Mouse (Mus musculus) c-Kit-negative CD71-positive TER-119-positive erythroid progenitor cells, embryonic 14.5 days (primary cell): ENCODE measurements at regions not wholly inside any gene's neighbourhood (a gene's known extent, or its start where the extent isn't known, plus 50 kb on each side); places are given as distances from the start of the nearest gene placed in this dataset.

Source experiments
- DNase-seq: peaks from one replicate; pipeline ENCODE4 v3.0.0-alpha.2; 2013; ENCODE audit warnings: low read depth, low spot score

- DNase-seq, result no peak
Observed at GRCm38 (mm10) chr9:101401416-101401815, 149.8 kb upstream of the Ppp2r3a start.

GRCm38 (mm10) chr9:101398858-101399257 is 147.3 kb upstream of the Ppp2r3a start:
- DNase-seq, result no peak

GRCm38 (mm10) chr9:101369380-101369779 is 117.8 kb upstream of the Ppp2r3a start:
- DNase-seq, result no peak

GRCm38 (mm10) chr9:101356607-101357006 is 105.0 kb upstream of the Ppp2r3a start:
- DNase-seq, result no peak

GRCm38 (mm10) chr9:101348771-101349170 is 97.2 kb upstream of the Ppp2r3a start:
- no peak for DNase-seq

DNA sequence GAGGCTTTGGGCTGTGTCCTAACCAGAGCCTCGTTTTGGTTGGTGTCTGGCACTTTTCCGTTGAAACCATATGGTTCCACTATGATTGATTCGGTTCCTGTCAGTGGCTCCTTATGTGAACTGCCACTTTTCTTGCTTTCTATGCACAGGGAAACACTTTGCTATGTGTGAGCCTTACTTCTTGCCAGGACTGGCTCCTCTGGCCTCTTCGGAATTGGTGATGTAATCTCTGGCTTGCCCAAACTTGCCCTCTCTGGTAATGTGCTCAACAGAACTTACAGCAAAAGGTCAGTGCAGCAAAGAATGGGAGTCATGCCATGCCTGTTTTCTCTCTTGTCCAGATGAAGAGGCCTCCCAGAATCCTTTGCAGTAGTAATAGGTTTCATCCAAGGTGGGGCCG is 91.3 kb upstream of the Ppp2r3a start:
- no peak for DNase-seq

GRCm38 (mm10) chr9:101340796-101341465 is 89.3 kb upstream of the Ppp2r3a start:
- no peak for DNase-seq

DNA sequence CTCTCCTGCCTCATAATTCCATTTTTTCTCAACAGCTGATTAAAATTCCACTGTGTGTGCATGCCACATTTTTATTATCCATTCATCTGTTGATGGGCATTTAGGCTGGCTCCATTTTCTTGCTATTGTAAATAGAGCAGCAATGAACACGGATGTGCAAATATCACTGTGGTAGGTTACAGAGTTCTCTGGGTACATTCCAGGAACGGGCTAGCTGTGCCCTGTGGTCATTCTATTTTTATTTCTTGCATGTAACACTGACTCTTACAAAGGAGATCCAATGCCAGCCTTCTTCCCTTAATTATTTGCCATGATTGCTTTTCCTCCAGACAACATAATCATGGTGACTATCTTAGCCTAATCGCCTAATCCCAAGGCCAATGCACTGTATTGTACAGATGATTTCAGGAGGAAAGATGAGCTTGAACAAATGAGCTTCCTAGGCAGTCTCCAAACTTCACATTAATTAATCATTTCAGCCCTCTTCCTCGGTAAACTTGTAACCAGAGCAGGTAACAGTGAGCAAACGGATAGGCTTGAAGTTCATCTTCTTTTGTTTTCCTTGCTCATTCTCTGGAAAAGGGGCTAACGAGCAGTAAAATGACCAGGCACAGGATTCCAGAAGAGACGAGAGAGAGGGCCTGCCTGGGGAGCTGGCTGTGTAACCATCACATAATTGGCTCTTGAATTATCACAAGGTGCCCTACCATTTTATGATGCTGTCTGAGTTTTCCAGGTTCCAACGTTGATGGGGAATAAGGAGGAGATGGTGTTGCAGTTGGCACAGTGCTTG is 77.6 kb upstream of the Ppp2r3a start:
- DNase-seq, result no peak

DNA sequence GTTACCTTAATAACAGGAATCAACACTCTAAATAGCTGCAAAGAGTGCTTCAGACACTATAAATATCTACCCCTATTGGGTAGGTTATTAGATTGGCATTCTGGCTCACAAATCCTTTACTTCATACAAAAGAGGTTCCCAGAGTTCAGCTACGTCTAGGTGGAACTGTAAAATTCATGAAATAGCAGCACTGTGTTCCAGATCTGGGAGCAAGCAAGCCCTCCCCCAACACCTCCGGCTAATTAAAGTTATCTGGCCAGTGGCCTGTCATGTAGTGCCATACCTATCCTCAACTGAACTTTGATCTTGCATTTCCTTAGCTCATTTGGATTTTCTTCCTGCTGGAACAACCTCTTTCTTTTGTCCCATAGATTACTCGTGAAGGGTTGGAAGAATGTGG is 75.4 kb upstream of the Ppp2r3a start:
- DNase-seq, result no peak

DNA sequence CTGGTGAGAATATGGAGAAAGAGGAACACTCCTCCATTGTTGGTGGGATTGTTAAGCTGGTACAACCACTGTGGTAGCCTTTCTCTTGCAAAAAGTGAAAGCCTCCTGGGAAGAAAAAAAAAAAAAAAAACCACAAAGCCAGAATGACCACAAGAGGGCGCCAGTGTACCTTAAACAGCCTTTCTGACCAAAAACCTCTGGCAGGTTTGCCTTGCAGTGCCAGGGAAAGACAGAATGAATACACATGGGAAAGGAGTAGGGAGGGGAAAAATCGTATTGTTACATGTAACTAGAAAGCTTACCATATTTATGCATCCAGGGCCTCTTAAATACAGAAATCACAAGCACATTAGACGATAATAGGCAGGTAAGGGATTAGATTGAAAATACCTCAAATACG is 62.4 kb upstream of the Ppp2r3a start:
- peak; percentile 20 for DNase-seq

DNA sequence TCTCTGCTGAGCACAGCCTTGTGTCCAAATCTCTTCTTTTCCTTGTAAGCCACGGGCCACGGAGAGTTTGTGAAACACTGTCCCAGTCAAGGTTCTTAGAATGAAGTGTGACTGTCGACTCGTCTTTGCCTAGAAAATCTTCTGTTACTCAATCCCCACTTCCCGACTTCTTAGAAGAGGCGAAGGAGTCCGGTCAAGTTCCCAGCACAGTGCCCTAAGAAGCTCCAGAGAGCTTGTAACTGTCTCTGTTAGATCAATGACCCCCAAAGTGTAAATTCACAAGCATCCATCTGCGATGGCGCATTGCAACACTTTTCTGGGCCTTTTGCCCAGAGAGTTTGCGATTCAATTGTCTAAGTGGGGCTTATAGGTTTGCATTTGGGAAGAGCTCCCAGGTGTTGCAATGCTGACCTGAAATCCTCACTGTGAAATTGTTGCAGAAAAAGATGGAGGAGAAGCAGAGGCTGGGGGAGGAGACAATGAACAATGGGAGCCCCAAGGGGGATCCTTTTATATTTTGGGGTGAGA is 54.9 kb upstream of the Ppp2r3a start:
- DNase-seq, result no peak

DNA sequence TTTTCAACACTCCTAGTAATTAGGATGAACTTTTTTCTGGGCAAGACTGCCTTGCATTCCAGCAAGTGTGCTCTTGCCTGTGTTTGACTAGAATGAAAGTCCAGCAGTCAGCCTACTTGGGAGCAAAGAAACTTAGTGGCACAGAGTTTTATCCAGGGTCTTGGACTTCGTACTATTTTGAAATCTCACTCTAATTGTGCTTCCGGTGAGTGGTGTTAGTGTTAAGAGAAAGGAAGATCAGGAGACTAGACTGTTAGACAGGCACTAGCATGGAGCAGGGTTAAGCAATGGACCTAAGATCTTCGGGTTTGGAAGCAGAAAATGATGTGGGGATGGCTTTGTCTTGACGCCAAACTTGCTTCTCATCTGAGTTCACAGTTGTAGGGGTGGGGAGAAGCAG is 54.1 kb upstream of the Ppp2r3a start:
- DNase-seq, result no peak
